11 mouse cellular contexts compared by ENCODE assay signal in the genomic region with DNA sequence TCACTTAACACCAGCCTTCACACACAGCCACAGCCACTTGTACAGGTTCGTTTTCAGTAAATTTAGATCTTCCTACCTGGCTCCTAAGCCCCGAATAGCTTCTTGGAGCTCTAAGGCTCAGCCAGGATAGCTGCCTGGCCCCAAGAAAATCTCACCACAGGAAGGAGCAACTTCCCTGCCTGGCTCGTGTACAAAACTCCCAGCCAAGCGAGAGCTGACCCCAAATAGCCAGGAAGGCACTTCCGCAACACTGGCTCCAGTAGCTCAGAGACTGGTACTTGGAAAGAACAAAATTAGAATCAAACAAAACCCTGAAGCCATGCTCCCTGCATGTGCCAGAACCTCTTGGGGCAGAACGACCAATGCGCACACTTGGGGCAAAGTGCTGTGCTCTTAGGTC. TPM values are rescaled to one million over a fixed set of nuclear protein-coding genes. Genes with fewer than 3 reads are reported as not detected.
DNase-seq lines count a peak whose midpoint lies in the region; ATAC-seq and TF ChIP-seq lines count a peak whose summit lies in the region.
"Had no signal": no experiment of that assay in that cellular context is flagged by ENCODE, and none has a peak within 500 bp of the region (broad histone marks: within the 10 kb centered on the region; RNA-seq: fewer than 3 reads in every experiment).

No protein-coding gene starts in this region.

- no peak for TF ChIP-seq POLR2A in kidney, adult 2 months (IDR thresholded peaks at IDR 0.05; ENCODE audit: low read depth, low read length)

- peak; percentile 41 for DNase-seq in cerebellum, adult 11-12 months
- DNase-seq in cerebellum, adult 8-10 months, result no peak
- peak; percentile 26 for DNase-seq in liver, embryonic 11.5 days (ENCODE audit: low spot score)
- DNase-seq in liver, result no peak
- DNase-seq in kidney, adult 2 months, result peak; percentile 74
- DNase-seq in lung, postnatal 14 days, result peak; percentile 36
- DNase-seq in ovary, adult 18-20 months (ENCODE audit: low spot score), result no peak
- DNase-seq in thymus, postnatal 0 days (ENCODE audit: low spot score), result no peak
- DNase-seq: right cerebral cortex, adult 18-20 months had no signal

- H3K27ac ChIP-seq in liver, embryonic 11.5 days (ENCODE audit: low read depth, low read length), result no peak overlapping the region
- peak overlapping the region; percentile 89 for H3K27ac ChIP-seq in kidney, adult 2 months (ENCODE audit: insufficient read depth, low read depth, low read length)
- H3K27ac ChIP-seq: embryonic facial prominence, embryonic 13.5 days had no signal

- H3K4me1 ChIP-seq in liver, embryonic 11.5 days (replicated peaks; ENCODE audit: control insufficient read depth, insufficient read depth, low read length), result no peaks in the 10 kb centered on the region
- peaks cover 12% of the 10 kb centered on the region; the same call in 1 of the 2 replicates for H3K4me1 ChIP-seq in kidney, adult 2 months (ENCODE audit: control insufficient read depth, insufficient read depth, low read length)
- H3K4me1 ChIP-seq: embryonic facial prominence, embryonic 13.5 days had no signal

- no peak overlapping the region for H3K4me3 ChIP-seq in liver, embryonic 11.5 days (ENCODE audit: low read depth, low read length)
- H3K4me3 ChIP-seq in kidney, adult 2 months (ENCODE audit: insufficient read depth, low read depth, low read length), result peak overlapping the region; percentile 54
- H3K4me3 ChIP-seq: embryonic facial prominence, embryonic 13.5 days had no signal

- no peak overlapping the region for H3K4me2 ChIP-seq in liver, embryonic 11.5 days
- H3K4me2 ChIP-seq: embryonic facial prominence, embryonic 13.5 days had no signal

- H3K9me3 ChIP-seq in liver, embryonic 11.5 days (ENCODE audit: control insufficient read depth, low read length), result no peaks in the 10 kb centered on the region
- H3K9me3 ChIP-seq: embryonic facial prominence, embryonic 13.5 days had no signal

- TF ChIP-seq CTCF in kidney, adult 2 months (conservative IDR thresholded peaks at IDR 0.05; ENCODE audit: insufficient read depth, insufficient read length, low read depth, low read length), result no peak

- H3K9ac ChIP-seq in liver, embryonic 11.5 days (ENCODE audit: low read depth, low read length), result no peak overlapping the region
- H3K9ac ChIP-seq: embryonic facial prominence, embryonic 13.5 days had no signal

- WGBS in liver, embryonic 11.5 days, result 79% methylated on average over 7 of the region's 7 CpGs
- WGBS in kidney, adult 2 months, result 34% methylated on average over 7 of the region's 7 CpGs

- H3K36me3 ChIP-seq in liver, embryonic 11.5 days (ENCODE audit: control insufficient read depth, insufficient read depth, low read length), result peaks cover 47% of the 10 kb centered on the region
- H3K36me3 ChIP-seq in kidney, adult 2 months (ENCODE audit: control insufficient read depth, insufficient read depth, low read length), result peaks cover 3% of the 10 kb centered on the region

- no peaks in the 10 kb centered on the region for H3K27me3 ChIP-seq in liver, embryonic 11.5 days (replicated peaks; ENCODE audit: control insufficient read depth, insufficient read depth, low read length)
- H3K27me3 ChIP-seq in kidney, adult 2 months (replicated peaks; ENCODE audit: control insufficient read depth, insufficient read depth, low read length), result no peaks in the 10 kb centered on the region
- H3K27me3 ChIP-seq: embryonic facial prominence, embryonic 13.5 days had no signal

- ATAC-seq in liver, embryonic 11.5 days (replicated peaks; ENCODE audit: low FRiP score), result no peak
- ATAC-seq: hindbrain, embryonic 16.5 days had no signal

RNA-seq across cellular contexts. Expression of a gene that starts 0.5 kb away (rescaled TPM):
- 2.4 and 3.9 TPM in 2 replicates for polyA plus RNA-seq in liver, embryonic 11.5 days (2014; fragmentation: Nextera tagmentation; extraction: Ambion mirVana)
- polyA plus RNA-seq in kidney, adult 2 months (2012; rRNA removed), result 18.9 and 22.9 TPM in 2 replicates
- polyA plus RNA-seq in thymus, postnatal 0 days (2015; fragmentation: Nextera tagmentation; extraction: Ambion mirVana), result 19.2 and 20.2 TPM in 2 replicates

RNA-seq across cellular contexts. Expression of a gene that starts 47.2 kb away (rescaled TPM):
- polyA plus RNA-seq in liver, embryonic 11.5 days (2014; fragmentation: Nextera tagmentation; extraction: Ambion mirVana), result 16.4 and 16.7 TPM in 2 replicates
- 42.7 and 43.8 TPM in 2 replicates for polyA plus RNA-seq in kidney, adult 2 months (2012; rRNA removed)
- 18.6 and 19.2 TPM in 2 replicates for polyA plus RNA-seq in thymus, postnatal 0 days (2015; fragmentation: Nextera tagmentation; extraction: Ambion mirVana)

RNA-seq across cellular contexts. Expression of a gene that starts 47.3 kb away (rescaled TPM):
- 19.5 and 24.6 TPM in 2 replicates for polyA plus RNA-seq in liver, embryonic 11.5 days (2014; fragmentation: Nextera tagmentation; extraction: Ambion mirVana)
- 12.3 and 13.2 TPM in 2 replicates for polyA plus RNA-seq in kidney, adult 2 months (2012; rRNA removed)
- polyA plus RNA-seq in thymus, postnatal 0 days (2015; fragmentation: Nextera tagmentation; extraction: Ambion mirVana), result 21.1 and 25.4 TPM in 2 replicates

RNA-seq across cellular contexts. Expression of a gene that starts 47.5 kb away (rescaled TPM):
- 0.71 and 0.81 TPM in 2 replicates for polyA plus RNA-seq in liver, embryonic 11.5 days (2014; fragmentation: Nextera tagmentation; extraction: Ambion mirVana)
- polyA plus RNA-seq in kidney, adult 2 months (2012; rRNA removed), result 1.8 and 2.5 TPM in 2 replicates
- 0.74 and 0.96 TPM in 2 replicates for polyA plus RNA-seq in thymus, postnatal 0 days (2015; fragmentation: Nextera tagmentation; extraction: Ambion mirVana)

Comparison
In these comparisons a context has a peak if more than half of its experiments do, and no peak if none do; other contexts are left out.
1. DNase-seq: peak in cerebellum, adult 11-12 months (single experiment), liver, embryonic 11.5 days (single experiment), kidney, adult 2 months (single experiment) and lung, postnatal 14 days (single experiment); none in cerebellum, adult 8-10 months (single experiment), liver (single experiment), ovary, adult 18-20 months (single experiment) and thymus, postnatal 0 days (single experiment).